Mouse (Mus musculus) forebrain, embryonic 12.5 days (tissue): ENCODE data around the gene Stambpl1. TPM values are rescaled to one million over a fixed set of nuclear protein-coding genes. Genes with fewer than 3 reads are reported as not detected.

ENCODE experiments used
- ATAC-seq: fragments of 200-750 bp; cut with Nextera tagmentation; 2 replicates; pipeline ENCODE4 v1.8.0; 2017; ENCODE audit warnings: moderate TSS enrichment; ENCODE audit not compliant: low FRiP score
- H3K27ac ChIP-seq: fragments of 300-500 bp; sonication (generic); 2 replicates; pipeline ENCODE4 v1.5.1; 2016; ENCODE audit warnings: mild to moderate bottlenecking
- H3K27me3 ChIP-seq: fragments of 300-500 bp; sonication (generic); 2 replicates; pipeline ENCODE4 v1.6.1; 2016; ENCODE audit warnings: mild to moderate bottlenecking
- H3K36me3 ChIP-seq: fragments of 300-500 bp; sonication (generic); replicated peaks from 2 replicates; pipeline ENCODE4 v1.6.1; 2016; ENCODE audit warnings: mild to moderate bottlenecking
- H3K4me1 ChIP-seq: fragments of 300-500 bp; sonication (generic); 2 replicates; pipeline ENCODE4 v1.6.1; 2016
- H3K4me2 ChIP-seq: fragments of 300-500 bp; sonication (generic); 2 replicates; pipeline ENCODE4 v1.6.1; 2016; ENCODE audit warnings: mild to moderate bottlenecking, moderate library complexity
- H3K4me3 ChIP-seq: fragments of 300-500 bp; sonication (generic); replicated peaks from 2 replicates; pipeline ENCODE4 v1.5.1; 2016; ENCODE audit warnings: mild to moderate bottlenecking
- H3K9ac ChIP-seq: fragments of 300-500 bp; sonication (generic); 2 replicates; pipeline ENCODE4 v1.6.1; 2016; ENCODE audit warnings: mild to moderate bottlenecking
- H3K9me3 ChIP-seq: fragments of 300-500 bp; sonication (generic); 2 replicates; pipeline ENCODE4 v1.6.1; 2016
- WGBS: fragments of 180-500 bp; shearing (Covaris S2); methylation state at CpG from one replicate; pipeline ENCODE4 v1.1.7; 2016; 5-methylcytosine and 5-hydroxymethylcytosine counted together
- polyA plus RNA-seq: library from polyadenylated mRNA; unstranded; fragments of >200 nt; fragmentation: Nextera tagmentation; extraction: Ambion mirVana; gene quantifications from 2 replicates; pipeline ENCODE4 v1.2.1, GENCODE M21; 2016

Stambpl1 gene
- polyA plus RNA-seq, 1 experiment from 2014 or later = 2.5 TPM

GRCm38 (mm10) chr19:34179136-34179535, 12.9 kb upstream of the Stambpl1 start:
- Histone ChIP-seq H3K36me3 (no peaks in the 10 kb centered on the region), H3K4me2 (no peak overlapping the region), H3K4me1 (no peaks in the 10 kb centered on the region), H3K27ac (no peak overlapping the region), H3K9ac (no peak overlapping the region), H3K27me3 (no peaks in the 10 kb centered on the region), H3K4me3 (no peak overlapping the region), H3K9me3 (no peaks in the 10 kb centered on the region)
- WGBS = 90% methylated on average over 4 of the region's 4 CpGs
- no peak for ATAC-seq

GRCm38 (mm10) chr19:34180316-34180715, 11.7 kb upstream of the Stambpl1 start:
- H3K9ac ChIP-seq = no peak overlapping the region
- no peak overlapping the region for H3K27ac ChIP-seq
- H3K4me2 ChIP-seq = no peak overlapping the region
- H3K36me3 ChIP-seq = no peaks in the 10 kb centered on the region
- H3K27me3 ChIP-seq = no peaks in the 10 kb centered on the region
- no peak for ATAC-seq
- WGBS = 89% methylated on average over 2 of the region's 2 CpGs
- H3K4me1 ChIP-seq = no peaks in the 10 kb centered on the region
- H3K9me3 ChIP-seq = no peaks in the 10 kb centered on the region
- no peak overlapping the region for H3K4me3 ChIP-seq

GRCm38 (mm10) chr19:34181234-34181633, 10.8 kb upstream of the Stambpl1 start:
- ATAC-seq = no peak
- Histone ChIP-seq H3K4me2 (no peak overlapping the region), H3K36me3 (no peaks in the 10 kb centered on the region), H3K9me3 (no peaks in the 10 kb centered on the region), H3K4me3 (no peak overlapping the region), H3K27me3 (no peaks in the 10 kb centered on the region), H3K4me1 (no peaks in the 10 kb centered on the region), H3K27ac (no peak overlapping the region), H3K9ac (no peak overlapping the region)
- 91% methylated on average over 3 of the region's 3 CpGs for WGBS

DNA sequence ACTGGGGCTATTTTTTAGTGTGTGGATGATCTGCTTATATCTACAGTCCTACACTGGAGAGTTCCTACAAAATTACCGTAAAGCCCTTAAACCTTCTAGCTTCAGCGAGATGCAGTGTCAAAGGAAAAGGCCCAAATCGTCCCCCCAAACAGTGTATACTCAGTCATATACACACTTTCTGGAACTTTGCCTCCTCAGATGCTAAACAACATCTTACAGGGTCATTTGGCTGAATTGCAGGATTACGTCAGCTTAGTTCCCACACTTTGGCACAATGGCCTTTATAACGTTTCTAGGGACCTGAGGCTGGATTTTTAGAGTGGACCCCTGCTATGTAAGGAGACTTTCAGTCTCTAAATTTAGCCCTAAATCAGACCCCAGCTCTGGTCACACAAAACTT, 9.5 kb upstream of the Stambpl1 start:
- Histone ChIP-seq H3K9me3 (no peaks in the 10 kb centered on the region), H3K9ac (no peak overlapping the region), H3K27me3 (no peaks in the 10 kb centered on the region), H3K36me3 (no peaks in the 10 kb centered on the region), H3K27ac (no peak overlapping the region), H3K4me3 (no peak overlapping the region), H3K4me2 (no peak overlapping the region), H3K4me1 (no peaks in the 10 kb centered on the region)
- 60% methylated on average over 5 of the region's 5 CpGs for WGBS
- no peak for ATAC-seq

- no peaks in the 10 kb centered on the region; the same call in 1 of the 2 replicates for H3K4me1 ChIP-seq
- 89% methylated on average over 4 of the region's 4 CpGs for WGBS
- H3K4me3 ChIP-seq = no peak overlapping the region
- no peaks in the 10 kb centered on the region for H3K36me3 ChIP-seq
- H3K4me2 ChIP-seq = no peak overlapping the region
- no peak overlapping the region for H3K9ac ChIP-seq
- no peak overlapping the region for H3K27ac ChIP-seq
- no peaks in the 10 kb centered on the region for H3K9me3 ChIP-seq
- peaks cover 8% of the 10 kb centered on the region for H3K27me3 ChIP-seq
- ATAC-seq = no peak
Observed at GRCm38 (mm10) chr19:34186845-34187244, 5.2 kb upstream of the Stambpl1 start.

DNA sequence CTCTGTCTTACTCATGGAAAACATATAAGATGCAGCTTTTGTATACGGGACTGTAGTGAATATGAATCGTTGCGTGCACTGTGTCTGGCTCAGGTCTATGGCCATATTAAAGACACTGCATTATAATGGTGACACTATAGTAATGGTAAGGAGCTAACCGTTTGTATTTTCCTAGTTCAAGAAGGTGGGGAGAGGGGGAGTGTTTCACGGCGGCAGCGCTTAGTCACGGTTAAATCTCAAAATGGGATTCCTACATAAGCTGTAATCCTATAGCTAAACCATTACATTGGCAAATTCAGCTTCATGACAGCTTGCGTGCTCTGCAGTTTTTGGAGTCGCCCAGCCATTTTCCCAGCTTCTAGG, 403 bp upstream of the Stambpl1 start:
- Histone ChIP-seq H3K4me2 (peak overlapping the region; percentile 97), H3K27me3 (peaks cover 8% of the 10 kb centered on the region), H3K9me3 (no peaks in the 10 kb centered on the region), H3K27ac (no peak overlapping the region), H3K9ac (0 out of 2 replicates have a peak overlapping the region, but pooled peaks have one; percentile 65), H3K4me3 (peak overlapping the region; percentile 65), H3K36me3 (no peaks in the 10 kb centered on the region), H3K4me1 (peaks cover 5% of the 10 kb centered on the region; the same call in 1 of the 2 replicates)
- WGBS = 20% methylated on average over 10 of the region's 10 CpGs
- ATAC-seq = 0 out of 2 replicates have a peak, but pooled peaks have one; percentile 9

DNA sequence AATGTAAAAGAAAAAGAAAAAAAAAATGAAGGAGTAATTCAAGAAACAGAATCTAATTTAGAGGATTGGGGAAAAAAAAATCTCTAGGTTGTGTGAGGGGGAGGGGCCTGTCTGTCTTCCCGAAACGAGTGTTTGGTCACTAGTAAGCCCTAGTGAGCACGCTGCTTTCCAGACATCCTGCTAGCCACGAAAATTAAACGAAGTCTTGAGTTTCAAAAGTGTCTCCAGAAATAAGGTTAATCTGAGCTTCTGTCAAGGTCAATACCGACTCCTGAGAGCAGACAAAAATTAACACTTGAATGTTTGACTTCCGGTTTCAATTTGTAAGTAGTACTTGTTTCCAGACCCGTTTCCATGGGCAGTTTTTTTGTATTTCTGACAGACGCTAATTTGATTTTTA, 1.1 kb downstream of the Stambpl1 start:
- Histone ChIP-seq H3K27ac (no peak overlapping the region), H3K9ac (no peak overlapping the region), H3K9me3 (no peaks in the 10 kb centered on the region), H3K4me2 (peak overlapping the region; percentile 97), H3K27me3 (peaks cover 8% of the 10 kb centered on the region), H3K4me1 (peaks cover 5% of the 10 kb centered on the region; the same call in 1 of the 2 replicates), H3K4me3 (peak overlapping the region; percentile 65), H3K36me3 (no peaks in the 10 kb centered on the region)
- no peak; the same call in 1 of the 2 replicates for ATAC-seq
- 15% methylated on average over 9 of the region's 9 CpGs for WGBS

GRCm38 (mm10) chr19:34193683-34194082, 1.7 kb downstream of the Stambpl1 start:
- peak overlapping the region; percentile 65; the same call in 1 of the 2 replicates for H3K4me3 ChIP-seq
- no peak for ATAC-seq
- no peak overlapping the region for H3K27ac ChIP-seq
- peaks cover 8% of the 10 kb centered on the region for H3K27me3 ChIP-seq
- H3K36me3 ChIP-seq = no peaks in the 10 kb centered on the region
- peaks cover 5% of the 10 kb centered on the region; the same call in 1 of the 2 replicates for H3K4me1 ChIP-seq
- H3K4me2 ChIP-seq = peak overlapping the region; percentile 97; the same call in 1 of the 2 replicates
- H3K9ac ChIP-seq = no peak overlapping the region
- H3K9me3 ChIP-seq = no peaks in the 10 kb centered on the region
- WGBS = 61% methylated on average over 9 of the region's 9 CpGs

GRCm38 (mm10) chr19:34194132-34194745, 2.2 kb downstream of the Stambpl1 start:
- 82% methylated on average over 6 of the region's 6 CpGs for WGBS
- Histone ChIP-seq H3K4me2 (no peak overlapping the region), H3K9ac (no peak overlapping the region), H3K27ac (no peak overlapping the region), H3K36me3 (no peaks in the 10 kb centered on the region), H3K4me1 (peaks cover 5% of the 10 kb centered on the region; the same call in 1 of the 2 replicates), H3K27me3 (peaks cover 8% of the 10 kb centered on the region), H3K4me3 (no peak overlapping the region), H3K9me3 (no peaks in the 10 kb centered on the region)
- ATAC-seq = no peak

GRCm38 (mm10) chr19:34195031-34195430, 3.0 kb downstream of the Stambpl1 start:
- Histone ChIP-seq H3K27me3 (peaks cover 8% of the 10 kb centered on the region), H3K4me1 (peaks cover 5% of the 10 kb centered on the region; the same call in 1 of the 2 replicates), H3K36me3 (no peaks in the 10 kb centered on the region), H3K4me2 (no peak overlapping the region), H3K9me3 (no peaks in the 10 kb centered on the region), H3K4me3 (no peak overlapping the region), H3K9ac (no peak overlapping the region), H3K27ac (no peak overlapping the region)
- ATAC-seq = no peak
- WGBS = 78% methylated on average over 2 of the region's 2 CpGs

GRCm38 (mm10) chr19:34198066-34198465, 6.0 kb downstream of the Stambpl1 start:
- no peak overlapping the region for H3K27ac ChIP-seq
- no peaks in the 10 kb centered on the region for H3K4me1 ChIP-seq
- ATAC-seq = no peak
- H3K36me3 ChIP-seq = no peaks in the 10 kb centered on the region
- no peak overlapping the region for H3K4me3 ChIP-seq
- H3K27me3 ChIP-seq = no peaks in the 10 kb centered on the region
- H3K9ac ChIP-seq = no peak overlapping the region
- WGBS = 84% methylated on average over 1 of the region's 1 CpGs
- H3K9me3 ChIP-seq = no peaks in the 10 kb centered on the region
- no peak overlapping the region for H3K4me2 ChIP-seq

- no peak overlapping the region for H3K9ac ChIP-seq
- no peaks in the 10 kb centered on the region for H3K4me1 ChIP-seq
- WGBS = 88% methylated on average over 4 of the region's 4 CpGs
- no peaks in the 10 kb centered on the region for H3K36me3 ChIP-seq
- no peaks in the 10 kb centered on the region for H3K27me3 ChIP-seq
- no peak overlapping the region for H3K4me2 ChIP-seq
- no peak overlapping the region for H3K27ac ChIP-seq
- H3K9me3 ChIP-seq = no peaks in the 10 kb centered on the region
- no peak overlapping the region for H3K4me3 ChIP-seq
- ATAC-seq = no peak
Observed at GRCm38 (mm10) chr19:34198901-34199300, 6.9 kb downstream of the Stambpl1 start.

GRCm38 (mm10) chr19:34199488-34199887, 7.5 kb downstream of the Stambpl1 start:
- Histone ChIP-seq H3K9me3 (no peaks in the 10 kb centered on the region), H3K4me3 (no peak overlapping the region), H3K27ac (no peak overlapping the region), H3K27me3 (no peaks in the 10 kb centered on the region), H3K36me3 (no peaks in the 10 kb centered on the region), H3K9ac (no peak overlapping the region), H3K4me1 (no peaks in the 10 kb centered on the region), H3K4me2 (no peak overlapping the region)
- WGBS = 78% methylated on average over 2 of the region's 2 CpGs
- ATAC-seq = no peak
